Mouse (Mus musculus) neural tube, embryonic 14.5 days (tissue): ENCODE results near the gene Olfr1200. TPM values are rescaled to one million over a fixed set of nuclear protein-coding genes. Genes with fewer than 3 reads are reported as not detected.

Source experiments
- ATAC-seq: fragments of 200-750 bp; cut with Nextera tagmentation; 2 replicates; pipeline ENCODE4 v1.8.0; 2017; ENCODE audit warnings: low read depth, mild to moderate bottlenecking, moderate TSS enrichment, moderate library complexity
- H3K27ac ChIP-seq: fragments of 300-500 bp; sonication (generic); 2 replicates; pipeline ENCODE4 v1.5.1; 2014; ENCODE audit warnings: low read depth, mild to moderate bottlenecking, control low read depth, low read length, moderate library complexity, mixed read lengths
- H3K27me3 ChIP-seq: fragments of 300-500 bp; sonication (generic); 2 replicates; pipeline ENCODE4 v1.6.1; 2014; ENCODE audit warnings: low read length; ENCODE audit not compliant: control insufficient read depth, insufficient read depth
- H3K36me3 ChIP-seq: fragments of 300-500 bp; sonication (generic); 2 replicates; pipeline ENCODE4 v1.6.1; 2014; ENCODE audit warnings: low read length, mixed read lengths; ENCODE audit not compliant: control insufficient read depth, insufficient read depth
- H3K4me1 ChIP-seq: fragments of 300-500 bp; sonication (generic); 2 replicates; pipeline ENCODE4 v1.6.1; 2014; ENCODE audit warnings: low read length; ENCODE audit not compliant: control insufficient read depth, insufficient read depth
- H3K4me2 ChIP-seq: fragments of 300-500 bp; sonication (generic); 2 replicates; pipeline ENCODE4 v1.6.1; 2014; ENCODE audit warnings: mild to moderate bottlenecking, low read depth, low read length, control low read depth
- H3K4me3 ChIP-seq: fragments of 300-500 bp; sonication (generic); 2 replicates; pipeline ENCODE4 v1.5.1; 2014; ENCODE audit warnings: low read depth, low read length, control low read depth, mixed read lengths
- H3K9ac ChIP-seq: fragments of 300-500 bp; sonication (generic); replicated peaks from 2 replicates; pipeline ENCODE4 v1.6.1; 2014; ENCODE audit warnings: low read depth, mild to moderate bottlenecking, control low read depth, low read length, mixed read lengths
- H3K9me3 ChIP-seq: fragments of 300-500 bp; sonication (generic); 2 replicates; pipeline ENCODE4 v1.6.1; 2016; ENCODE audit warnings: low read length; ENCODE audit not compliant: control insufficient read depth
- WGBS: fragments of 180-500 bp; shearing (Covaris S2); extraction: QIAGEN DNeasy Blood & Tissue Kit; methylation state at CpG from one replicate; pipeline ENCODE4 v1.1.7; 2014; 5-methylcytosine and 5-hydroxymethylcytosine counted together
- polyA plus RNA-seq: library from polyadenylated mRNA; unstranded; fragments of >200 nt; fragmentation: Nextera tagmentation; extraction: Ambion mirVana; gene quantifications from 2 replicates; pipeline ENCODE4 v1.2.1, GENCODE M21; 2014

The Olfr1200 gene
- not detected in 2 replicates for polyA plus RNA-seq

- no peaks in the 10 kb centered on the region for H3K36me3 ChIP-seq
- H3K4me3 ChIP-seq: no peak within 1 kb of the TSS
- H3K27ac ChIP-seq: no peak within 1 kb of the TSS
- 89% methylated on average over 2 of the region's 2 CpGs for WGBS
- H3K9ac ChIP-seq: no peak within 1 kb of the TSS
- no peak within 1 kb of the TSS for H3K4me2 ChIP-seq
- H3K27me3 ChIP-seq: no peaks in the 10 kb centered on the region
- H3K9me3 ChIP-seq: no peaks in the 10 kb centered on the region
- ATAC-seq: no peak
- no peaks in the 10 kb centered on the region for H3K4me1 ChIP-seq
Measured at GRCm38 (mm10) chr2:88770388-88770787, at the start of gene Olfr1200. TSS of gene Olfr1200 (minus strand) at chr2:88770488.

- Histone ChIP-seq H3K4me2 (no peak within 1 kb of the TSS), H3K4me1 (no peaks in the 10 kb centered on the region), H3K27ac (no peak within 1 kb of the TSS), H3K27me3 (no peaks in the 10 kb centered on the region), H3K36me3 (no peaks in the 10 kb centered on the region), H3K4me3 (no peak within 1 kb of the TSS), H3K9me3 (no peaks in the 10 kb centered on the region), H3K9ac (no peak within 1 kb of the TSS)
- no peak for ATAC-seq
- 93% methylated on average over 1 of the region's 1 CpGs for WGBS
Measured at GRCm38 (mm10) chr2:88814196-88814595, 43.9 kb upstream of the Olfr1200 start, which contains the start of gene Olfr1202. TSS of gene Olfr1202 (plus strand) at chr2:88814496.

GRCm38 (mm10) chr2:88792736-88793135 is 22.4 kb upstream of the Olfr1200 start, which contains the start of gene Olfr1201:
TSS of gene Olfr1201 (plus strand) at chr2:88793036.
- 91% methylated on average over 6 of the region's 6 CpGs for WGBS
- Histone ChIP-seq H3K4me1 (no peaks in the 10 kb centered on the region), H3K9ac (no peak within 1 kb of the TSS), H3K36me3 (no peaks in the 10 kb centered on the region), H3K4me2 (no peak within 1 kb of the TSS), H3K9me3 (no peaks in the 10 kb centered on the region), H3K4me3 (no peak within 1 kb of the TSS), H3K27ac (no peak within 1 kb of the TSS), H3K27me3 (no peaks in the 10 kb centered on the region)
- ATAC-seq: no peak

GRCm38 (mm10) chr2:88760369-88760768 is 9.9 kb downstream of the Olfr1200 start, which contains the start of gene Olfr1199:
TSS of gene Olfr1199 (minus strand) at chr2:88760469.
- ATAC-seq: no peak
- no peak within 1 kb of the TSS for H3K27ac ChIP-seq
- H3K4me3 ChIP-seq: no peak within 1 kb of the TSS
- WGBS: 92% methylated on average over 2 of the region's 2 CpGs
- no peaks in the 10 kb centered on the region for H3K4me1 ChIP-seq
- no peaks in the 10 kb centered on the region for H3K27me3 ChIP-seq
- H3K9ac ChIP-seq: no peak within 1 kb of the TSS
- no peaks in the 10 kb centered on the region for H3K36me3 ChIP-seq
- H3K4me2 ChIP-seq: no peak within 1 kb of the TSS
- no peaks in the 10 kb centered on the region for H3K9me3 ChIP-seq

- Histone ChIP-seq H3K27ac (no peak within 1 kb of the TSS), H3K36me3 (no peaks in the 10 kb centered on the region), H3K4me2 (no peak within 1 kb of the TSS), H3K9me3 (no peaks in the 10 kb centered on the region), H3K27me3 (no peaks in the 10 kb centered on the region), H3K4me3 (no peak within 1 kb of the TSS), H3K9ac (no peak within 1 kb of the TSS), H3K4me1 (no peaks in the 10 kb centered on the region)
- no peak for ATAC-seq
- 97% methylated on average over 2 of the region's 2 CpGs for WGBS
Measured at GRCm38 (mm10) chr2:88751270-88751669, 19.0 kb downstream of the Olfr1200 start, which contains the start of gene Olfr1198. TSS of gene Olfr1198 (minus strand) at chr2:88751370.

GRCm38 (mm10) chr2:88743379-88743778 is 26.9 kb downstream of the Olfr1200 start:
- H3K9ac ChIP-seq: no peak overlapping the region
- no peak overlapping the region for H3K27ac ChIP-seq
- no peaks in the 10 kb centered on the region for H3K4me1 ChIP-seq
- no peaks in the 10 kb centered on the region for H3K27me3 ChIP-seq
- H3K36me3 ChIP-seq: no peaks in the 10 kb centered on the region
- H3K4me3 ChIP-seq: no peak overlapping the region
- no peak for ATAC-seq
- 80% methylated on average over 3 of the region's 3 CpGs for WGBS
- no peaks in the 10 kb centered on the region for H3K9me3 ChIP-seq
- no peak overlapping the region for H3K4me2 ChIP-seq

- no peaks in the 10 kb centered on the region for H3K36me3 ChIP-seq
- no peaks in the 10 kb centered on the region for H3K9me3 ChIP-seq
- H3K27me3 ChIP-seq: no peaks in the 10 kb centered on the region
- 83% methylated on average over 1 of the region's 1 CpGs for WGBS
- ATAC-seq: no peak
- H3K27ac ChIP-seq: no peak within 1 kb of the TSS
- no peak within 1 kb of the TSS for H3K4me3 ChIP-seq
- no peak within 1 kb of the TSS for H3K9ac ChIP-seq
- no peak within 1 kb of the TSS for H3K4me2 ChIP-seq
- no peaks in the 10 kb centered on the region for H3K4me1 ChIP-seq
Measured at GRCm38 (mm10) chr2:88732266-88732665, 38.0 kb downstream of the Olfr1200 start, which contains the start of gene Olfr1197. TSS of gene Olfr1197 (minus strand) at chr2:88732366.

Other genes with a start within 250 kb of the Olfr1200 start
- gene Olfr1188, start 213.6 kb downstream of the Olfr1200 start, polyA plus RNA-seq: not detected in 2 replicates
- not detected in 2 replicates for gene Olfr1189, start 184.0 kb downstream of the Olfr1200 start, polyA plus RNA-seq
- gene Olfr1191-ps1, start 129.9 kb downstream of the Olfr1200 start, polyA plus RNA-seq: not detected in 2 replicates
- not detected in 2 replicates for gene Olfr1192-ps1, start 122.0 kb downstream of the Olfr1200 start, polyA plus RNA-seq
- gene Olfr1193, start 94.9 kb downstream of the Olfr1200 start, polyA plus RNA-seq: not detected in 2 replicates
- gene Olfr1195, start 81.3 kb downstream of the Olfr1200 start, polyA plus RNA-seq: not detected in 2 replicates
- gene Olfr1196, start 65.9 kb downstream of the Olfr1200 start, polyA plus RNA-seq: not detected in 2 replicates
- not detected in 2 replicates for gene Olfr1197, start 38.1 kb downstream of the Olfr1200 start, polyA plus RNA-seq
- not detected in 2 replicates for gene Olfr1198, start 19.1 kb downstream of the Olfr1200 start, polyA plus RNA-seq
- gene Olfr1199, start 10.0 kb downstream of the Olfr1200 start, polyA plus RNA-seq: not detected in 2 replicates
- not detected in 2 replicates for gene Olfr1201, start 22.5 kb upstream of the Olfr1200 start, polyA plus RNA-seq
- gene Olfr1202, start 44.0 kb upstream of the Olfr1200 start, polyA plus RNA-seq: 0.05 TPM in 1 of 2 replicates, not detected in the other
- gene Olfr1205, start 59.2 kb upstream of the Olfr1200 start, polyA plus RNA-seq: not detected in 2 replicates
- gene Olfr1204, start 78.8 kb upstream of the Olfr1200 start, polyA plus RNA-seq: not detected in 2 replicates
- not detected in 2 replicates for gene Olfr1206, start 92.7 kb upstream of the Olfr1200 start, polyA plus RNA-seq
- not detected in 2 replicates for gene Olfr1208, start 131.8 kb upstream of the Olfr1200 start, polyA plus RNA-seq
- not detected in 2 replicates for gene Olfr1209, start 144.7 kb upstream of the Olfr1200 start, polyA plus RNA-seq
- gene Olfr1211, start 167.6 kb upstream of the Olfr1200 start, polyA plus RNA-seq: not detected in 2 replicates
- gene Olfr1212, start 183.5 kb upstream of the Olfr1200 start, polyA plus RNA-seq: not detected in 2 replicates
- not detected in 2 replicates for gene Gm13762, start 209.8 kb upstream of the Olfr1200 start, polyA plus RNA-seq
- gene Olfr1214, start 222.2 kb upstream of the Olfr1200 start, polyA plus RNA-seq: not detected in 2 replicates
- not detected in 2 replicates for gene Olfr1215, start 236.5 kb upstream of the Olfr1200 start, polyA plus RNA-seq
- gene Olfr1216, start 247.9 kb upstream of the Olfr1200 start, polyA plus RNA-seq: not detected in 2 replicates